Mouse (Mus musculus): ENCODE data around the gene Cox5a. TPM values are rescaled to one million over a fixed set of nuclear protein-coding genes. Genes with fewer than 3 reads are reported as not detected.
A peak's percentile ranks its signal among the peaks of the same experiment; 100 is the strongest.

Gene Cox5a
- polyA plus RNA-seq (2017; shearing (Covaris generic)): 100 to 1,000 TPM; 223 to 469 (median 223) TPM

GRCm38 (mm10) chr9:57521056-57521911 lies at the start of gene Cox5a:
Cox5a (plus strand) TSS chr9:57521274.
- ATAC-seq: peak; percentile 88

- no peak for ATAC-seq
Measured at GRCm38 (mm10) chr9:57485774-57486173, 35.3 kb upstream of the Cox5a start.

- ATAC-seq: no peak
Measured at GRCm38 (mm10) chr9:57487807-57488206, 33.3 kb upstream of the Cox5a start.

GRCm38 (mm10) chr9:57493532-57493931 lies 27.5 kb upstream of the Cox5a start:
- no peak for ATAC-seq

- ATAC-seq: no peak
Measured at GRCm38 (mm10) chr9:57494970-57495369, 26.1 kb upstream of the Cox5a start.

GRCm38 (mm10) chr9:57497236-57497635 lies 23.8 kb upstream of the Cox5a start:
- no peak for ATAC-seq

GRCm38 (mm10) chr9:57498536-57498935 lies 22.5 kb upstream of the Cox5a start:
- no peak for ATAC-seq

GRCm38 (mm10) chr9:57501452-57501851 lies 19.6 kb upstream of the Cox5a start:
- no peak for ATAC-seq

GRCm38 (mm10) chr9:57501861-57502260 lies 19.2 kb upstream of the Cox5a start:
- ATAC-seq: no peak

- ATAC-seq: no peak
Measured at GRCm38 (mm10) chr9:57502911-57503621, 18.0 kb upstream of the Cox5a start.

- ATAC-seq: no peak
Measured at GRCm38 (mm10) chr9:57503622-57504380, 17.3 kb upstream of the Cox5a start, which contains the start of gene Rpp25. Rpp25 (plus strand) TSS chr9:57504026.

GRCm38 (mm10) chr9:57504381-57504700 lies 16.7 kb upstream of the Cox5a start:
- no peak for ATAC-seq

GRCm38 (mm10) chr9:57504891-57505290 lies 16.2 kb upstream of the Cox5a start:
- ATAC-seq: no peak

- ATAC-seq: no peak
Measured at GRCm38 (mm10) chr9:57505700-57506099, 15.4 kb upstream of the Cox5a start.

GRCm38 (mm10) chr9:57510577-57510976 lies 10.5 kb upstream of the Cox5a start:
- ATAC-seq: no peak

GRCm38 (mm10) chr9:57517113-57517512 lies 4.0 kb upstream of the Cox5a start:
- peak; percentile 45 for ATAC-seq

GRCm38 (mm10) chr9:57520375-57521055 lies 559 bp upstream of the Cox5a start:
- ATAC-seq: peak; percentile 23

- no peak for ATAC-seq
Measured at GRCm38 (mm10) chr9:57522114-57522860, 1.2 kb downstream of the Cox5a start.

GRCm38 (mm10) chr9:57522861-57523246 lies 1.8 kb downstream of the Cox5a start:
- no peak for ATAC-seq

- peak; percentile 58 for ATAC-seq
Measured at GRCm38 (mm10) chr9:57523754-57524153, 2.7 kb downstream of the Cox5a start.

- no peak for ATAC-seq
Measured at GRCm38 (mm10) chr9:57524439-57524838, 3.4 kb downstream of the Cox5a start.

GRCm38 (mm10) chr9:57525516-57525915 lies 4.4 kb downstream of the Cox5a start:
- no peak for ATAC-seq

All from inflammation-experienced regulatory T-cells, adult 6 months (primary cell).